Mouse (Mus musculus): Measurements from ENCODE around the gene Osgepl1. TPM values are rescaled to one million over a fixed set of nuclear protein-coding genes. Genes with fewer than 3 reads are reported as not detected.
"Not testable (repeated sequence)": the region's sequence is repeated elsewhere in the genome, so short reads cannot be mapped to it uniquely, and the experiment has no call there.

The Osgepl1 gene
- 10 to 100 TPM; 51.5 to 55.9 TPM for total RNA-seq (2021)
- polyA plus RNA-seq (2012; rRNA removed), result 27.7 and 61.2 TPM in 2 replicates
- long read RNA-seq, full-length matches to known transcripts, result 46 of 71 reads
- long read RNA-seq, partial matches to known transcripts, result 3 of 71 reads
- long read RNA-seq, other reads (novel, unspliced or antisense), result 22 of 71 reads

- H3K9ac ChIP-seq (ENCODE audit: low read depth, low read length), result peak within 1 kb of the TSS; percentile 88
- H3K4me3 ChIP-seq, result peak within 1 kb of the TSS; percentile 87
- TF ChIP-seq CTCF (IDR thresholded peaks at IDR 0.05), result peak; percentile 36
- TF ChIP-seq EP300 (IDR thresholded peaks at IDR 0.05; ENCODE audit: insufficient read depth, low read depth, low read length), result 0 out of 2 replicates have a peak, but pooled peaks have one; percentile 30
- TF ChIP-seq POLR2A (IDR thresholded peaks at IDR 0.05; ENCODE audit: insufficient read depth, low read depth, low read length), result peak; percentile 87
- intact Hi-C loops (cut with DNase I), result loop anchor here (2.0 to 5.0 kb wide), 2 partner anchors 16 to 39 kb away; partner anchors contain the start of genes Asdurf, Asnsd1, Gm28551 and Gm28778
- no peaks in the 10 kb centered on the region for H3K79me2 ChIP-seq (replicated peaks; ENCODE audit: control insufficient read depth, insufficient read depth, low read length)
- H3K36me3 ChIP-seq (ENCODE audit: control insufficient read depth, insufficient read depth, low read length), result peaks cover 26% of the 10 kb centered on the region
- 2% methylated on average over 27 of the region's 27 CpGs for WGBS
- peak; percentile 89 to 90 for DNase-seq
- no peaks in the 10 kb centered on the region for H3K27me3 ChIP-seq (ENCODE audit: control insufficient read depth, insufficient read depth, low read length)
- peak within 1 kb of the TSS; percentile 97 for H3K27ac ChIP-seq
- H3K4me1 ChIP-seq (ENCODE audit: control insufficient read depth, insufficient read depth, low read length), result no peaks in the 10 kb centered on the region; the same call in 1 of the 2 replicates
Observed at GRCm38 (mm10) chr1:53312989-53313967, at the start of gene Osgepl1. Gene Osgepl1 (plus strand): TSS chr1:53313624.

- not testable (repeated sequence) for H3K79me2 ChIP-seq (replicated peaks; ENCODE audit: control insufficient read depth, insufficient read depth, low read length); H3K4me3 ChIP-seq; H3K27ac ChIP-seq; H3K36me3 ChIP-seq (ENCODE audit: control insufficient read depth, insufficient read depth, low read length); H3K4me1 ChIP-seq (ENCODE audit: control insufficient read depth, insufficient read depth, low read length); H3K27me3 ChIP-seq (ENCODE audit: control insufficient read depth, insufficient read depth, low read length); H3K9ac ChIP-seq (ENCODE audit: low read depth, low read length); DNase-seq
- intact Hi-C loops (cut with DNase I), result loop anchor here (5.0 kb wide), 1 partner anchor 153 kb away; no protein-coding TSS in a partner anchor
Observed at GRCm38 (mm10) chr1:53264958-53265612, 48.3 kb upstream of the Osgepl1 start.

DNA sequence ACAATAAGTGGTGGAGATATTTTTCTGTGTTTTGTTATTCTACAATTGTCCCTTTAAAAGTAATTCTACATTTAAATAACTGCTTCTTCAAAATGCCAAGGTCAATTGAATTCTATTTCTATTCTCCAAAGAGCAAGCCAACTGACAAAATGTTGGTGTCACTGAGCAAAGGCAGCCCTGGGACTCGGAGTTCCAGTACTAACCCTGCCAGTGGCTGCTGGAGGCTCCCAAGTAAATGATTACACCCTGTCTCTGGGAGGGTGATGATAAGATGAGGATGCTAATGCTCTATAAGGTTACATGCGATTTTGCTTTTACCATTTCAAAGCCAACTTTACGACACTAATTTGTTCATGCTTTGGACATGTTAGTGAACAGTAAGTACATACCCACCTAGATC lies 43.5 kb upstream of the Osgepl1 start:
- 62% methylated on average over 3 of the region's 3 CpGs for WGBS
- Histone ChIP-seq H3K9ac (ENCODE audit: low read depth, low read length) (no peak overlapping the region), H3K27ac (peak overlapping the region; percentile 41), H3K36me3 (ENCODE audit: control insufficient read depth, insufficient read depth, low read length) (no peaks in the 10 kb centered on the region), H3K4me3 (no peak overlapping the region), H3K27me3 (ENCODE audit: control insufficient read depth, insufficient read depth, low read length) (no peaks in the 10 kb centered on the region), H3K79me2 (replicated peaks; ENCODE audit: control insufficient read depth, insufficient read depth, low read length) (no peaks in the 10 kb centered on the region), H3K4me1 (ENCODE audit: control insufficient read depth, insufficient read depth, low read length) (no peaks in the 10 kb centered on the region; the same call in 1 of the 2 replicates)
- DNase-seq, result peak; percentile 17 to 41
- TF ChIP-seq EP300 (IDR thresholded peaks at IDR 0.05; ENCODE audit: insufficient read depth, low read depth, low read length) (peak; percentile 64; the same call in 1 of the 2 replicates), CTCF (IDR thresholded peaks at IDR 0.05) (no peak)
- intact Hi-C loops (cut with DNase I), result loop anchor here (5.0 kb wide), 1 partner anchor 158 kb away; no protein-coding TSS in a partner anchor

DNA sequence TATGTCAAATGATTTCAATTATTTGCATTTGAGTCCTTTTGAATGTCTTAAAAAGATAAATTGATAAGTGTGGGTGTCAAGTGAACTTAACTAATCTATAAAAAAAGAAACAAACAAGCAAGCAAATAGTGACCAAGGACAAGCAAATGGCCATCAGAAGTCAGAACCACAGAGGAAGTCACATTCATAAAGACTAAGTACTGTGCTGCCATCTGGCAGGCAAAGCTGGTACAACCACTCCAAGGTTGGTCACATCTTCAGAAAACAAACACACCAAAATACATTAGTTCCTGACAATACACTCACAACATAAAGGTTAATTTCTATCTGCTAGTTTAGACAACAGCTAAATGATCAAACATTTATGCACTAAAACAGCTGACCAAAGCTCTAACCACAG lies 40.8 kb upstream of the Osgepl1 start:
- no peak overlapping the region for H3K4me3 ChIP-seq
- no peaks in the 10 kb centered on the region for H3K36me3 ChIP-seq (ENCODE audit: control insufficient read depth, insufficient read depth, low read length)
- H3K79me2 ChIP-seq (replicated peaks; ENCODE audit: control insufficient read depth, insufficient read depth, low read length), result no peaks in the 10 kb centered on the region
- peak; percentile 8 to 39 for DNase-seq
- H3K9ac ChIP-seq (ENCODE audit: low read depth, low read length), result no peak overlapping the region
- H3K27ac ChIP-seq, result no peak overlapping the region
- no peaks in the 10 kb centered on the region for H3K27me3 ChIP-seq (ENCODE audit: control insufficient read depth, insufficient read depth, low read length)
- no peak for TF ChIP-seq POLR2A (IDR thresholded peaks at IDR 0.05; ENCODE audit: insufficient read depth, low read depth, low read length)
- peak; percentile 79 for TF ChIP-seq CTCF (IDR thresholded peaks at IDR 0.05)
- no peaks in the 10 kb centered on the region; the same call in 1 of the 2 replicates for H3K4me1 ChIP-seq (ENCODE audit: control insufficient read depth, insufficient read depth, low read length)
- intact Hi-C loops (cut with DNase I), result loop anchor here (1.0 kb wide), 1 partner anchor 219 kb away; no protein-coding TSS in a partner anchor

DNA sequence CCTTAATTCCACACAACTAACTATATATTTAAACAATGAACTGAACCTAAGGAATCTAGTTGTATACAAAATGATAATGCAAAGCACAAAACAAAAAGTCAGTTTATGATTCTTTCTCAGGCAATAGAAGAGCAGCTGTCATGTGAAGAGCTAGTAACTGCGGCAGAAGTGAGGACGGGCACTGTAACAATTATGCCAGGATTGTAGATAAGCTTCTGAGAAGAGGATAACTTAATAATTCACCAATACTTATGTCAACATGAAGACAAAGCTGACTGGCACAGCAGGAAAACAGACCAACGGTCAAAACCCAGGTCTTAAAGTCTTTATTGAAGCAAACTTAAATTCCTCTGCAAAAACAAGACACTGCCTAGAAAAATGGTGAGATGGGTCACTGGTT lies 22.2 kb upstream of the Osgepl1 start:
- intact Hi-C loops (cut with DNase I), result no loop called here
- DNase-seq, result no peak
- Histone ChIP-seq H3K4me3 (no peak overlapping the region), H3K4me1 (ENCODE audit: control insufficient read depth, insufficient read depth, low read length) (no peaks in the 10 kb centered on the region), H3K9ac (ENCODE audit: low read depth, low read length) (no peak overlapping the region), H3K27me3 (ENCODE audit: control insufficient read depth, insufficient read depth, low read length) (no peaks in the 10 kb centered on the region), H3K36me3 (ENCODE audit: control insufficient read depth, insufficient read depth, low read length) (no peaks in the 10 kb centered on the region), H3K27ac (no peak overlapping the region), H3K79me2 (replicated peaks; ENCODE audit: control insufficient read depth, insufficient read depth, low read length) (no peaks in the 10 kb centered on the region)
- 60% methylated on average over 3 of the region's 3 CpGs for WGBS
- TF ChIP-seq POLR2A (IDR thresholded peaks at IDR 0.05; ENCODE audit: insufficient read depth, low read depth, low read length) (no peak), CTCF (IDR thresholded peaks at IDR 0.05) (no peak)
